Mouse (Mus musculus) forebrain, postnatal 0 days (tissue): Measurements from ENCODE around the gene Zranb1. TPM values are rescaled to one million over a fixed set of nuclear protein-coding genes. Genes with fewer than 3 reads are reported as not detected.

Experiments used
- ATAC-seq: fragments of 200-750 bp; cut with Nextera tagmentation; 2 replicates; pipeline ENCODE4 v1.8.0; 2017; ENCODE audit warnings: mild to moderate bottlenecking, moderate library complexity
- DNase-seq: peaks from one replicate; pipeline ENCODE4 v3.0.0-alpha.2; 2015
- H3K27ac ChIP-seq: fragments of 300-500 bp; sonication (generic); 2 replicates; pipeline ENCODE4 v1.5.1; 2014; ENCODE audit warnings: low read depth, mild to moderate bottlenecking, antibody characterized with exemption, low read length, moderate library complexity, mixed read lengths
- H3K27me3 ChIP-seq: fragments of 300-500 bp; sonication (generic); 2 replicates; pipeline ENCODE4 v1.6.1; 2014; ENCODE audit warnings: mild to moderate bottlenecking, low read length, mixed read lengths; ENCODE audit not compliant: insufficient read depth
- H3K36me3 ChIP-seq: fragments of 300-500 bp; sonication (generic); 2 replicates; pipeline ENCODE4 v1.6.1; 2014; ENCODE audit warnings: mild to moderate bottlenecking, moderate library complexity; ENCODE audit not compliant: insufficient read depth
- H3K4me1 ChIP-seq: fragments of 300-500 bp; sonication (generic); 2 replicates; pipeline ENCODE4 v1.6.1; 2014; ENCODE audit warnings: antibody characterized with exemption; ENCODE audit not compliant: insufficient read depth
- H3K4me2 ChIP-seq: fragments of 300-500 bp; sonication (generic); 2 replicates; pipeline ENCODE4 v1.6.1; 2014; ENCODE audit warnings: low read depth, mild to moderate bottlenecking, moderate library complexity
- H3K4me3 ChIP-seq: fragments of 300-500 bp; sonication (generic); 2 replicates; pipeline ENCODE4 v1.5.1; 2014; ENCODE audit warnings: low read depth, low read length, mixed read lengths
- H3K9ac ChIP-seq: fragments of 300-500 bp; sonication (generic); 2 replicates; pipeline ENCODE4 v1.6.1; 2014; ENCODE audit warnings: mild to moderate bottlenecking
- H3K9me3 ChIP-seq: fragments of 300-500 bp; sonication (generic); 2 replicates; pipeline ENCODE4 v1.6.1; 2016; ENCODE audit warnings: low read length
- CTCF ChIP-seq: sonication (generic); IDR thresholded peaks from 2 replicates; pipeline ENCODE4 v1.5.1; 2016; ENCODE audit warnings: antibody characterized with exemption, control low read depth, low read depth
- WGBS: fragments of 180-500 bp; shearing (Covaris S2); extraction: QIAGEN DNeasy Blood & Tissue Kit; methylation state at CpG from one replicate; pipeline ENCODE4 v1.1.7; 2014; 5-methylcytosine and 5-hydroxymethylcytosine counted together
- polyA plus RNA-seq: library from polyadenylated mRNA; unstranded; fragments of >200 nt; fragmentation: Nextera tagmentation; extraction: Ambion mirVana; gene quantifications from 2 replicates; pipeline ENCODE4 v1.2.1, GENCODE M21; 2015
- total RNA-seq: library from RNA; depleted of rRNA; stranded (reverse); fragments of >200 nt; gene quantifications from 2 replicates; pipeline ENCODE4 v1.2.3, GENCODE M21; 2014

Gene Zranb1
- total and polyA plus RNA-seq, 2 experiments from 2014 or later: 25.7 to 84.4 TPM

DNA sequence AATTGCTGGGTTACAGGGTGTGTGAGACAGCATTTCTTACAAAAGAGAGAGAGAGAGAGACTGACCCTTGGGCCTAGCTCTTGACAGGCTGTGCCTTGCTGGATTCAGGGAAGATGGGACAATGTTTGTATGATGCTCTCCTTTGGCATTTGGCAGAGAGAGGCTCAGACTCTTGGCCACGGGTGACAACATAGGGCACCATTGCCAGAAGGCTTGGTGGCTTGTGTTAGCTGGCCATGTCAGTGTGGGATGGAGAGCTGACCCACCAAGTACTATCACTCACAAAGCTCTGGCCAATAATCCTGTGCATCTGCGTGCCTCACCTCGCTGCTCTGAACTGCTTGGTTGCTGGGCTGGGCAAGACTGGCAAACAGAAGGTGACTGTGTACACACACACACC, 79.5 kb downstream of the Zranb1 start:
- H3K4me2 ChIP-seq: no peak overlapping the region

DNA sequence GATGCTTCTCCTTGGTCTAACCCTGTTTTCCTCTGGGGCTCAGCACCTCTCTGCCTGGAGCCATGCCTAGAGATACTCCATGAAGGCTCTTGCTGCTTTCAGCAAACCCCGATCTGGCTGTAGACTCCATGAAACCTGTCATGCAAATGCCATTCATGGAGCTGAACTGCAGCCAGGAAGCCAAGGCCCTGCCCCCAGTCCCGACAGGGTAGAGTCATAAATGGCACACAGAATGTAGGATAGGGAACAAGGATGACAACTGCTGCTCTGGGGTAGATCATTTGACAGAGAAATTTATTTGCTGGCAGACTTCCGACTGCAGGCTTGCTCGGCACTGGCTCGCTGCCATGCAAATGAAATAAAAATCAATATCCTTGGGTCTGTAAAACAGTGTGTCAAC, 80.2 kb downstream of the Zranb1 start:
- Histone ChIP-seq H3K4me1 (peaks cover 27% of the 10 kb centered on the region), H3K4me3 (no peak overlapping the region), H3K27ac (peak overlapping the region; percentile 60), H3K27me3 (no peaks in the 10 kb centered on the region), H3K4me2 (peak overlapping the region; percentile 17), H3K36me3 (no peaks in the 10 kb centered on the region), H3K9me3 (no peaks in the 10 kb centered on the region), H3K9ac (no peak overlapping the region)
- 6% methylated on average over 5 of the region's 5 CpGs for WGBS
- ATAC-seq: peak; percentile 75
- peak; percentile 71 for DNase-seq
- no peak for TF ChIP-seq CTCF

More for the DNA sequence above, 79.5 kb downstream of the Zranb1 start:
- no peaks in the 10 kb centered on the region for H3K9me3 ChIP-seq
- H3K4me3 ChIP-seq: no peak overlapping the region
- H3K27ac ChIP-seq: peak overlapping the region; percentile 60
- ATAC-seq (no peak), DNase-seq (no peak)
- peaks cover 23% of the 10 kb centered on the region for H3K4me1 ChIP-seq
- no peaks in the 10 kb centered on the region for H3K36me3 ChIP-seq
- no peak for TF ChIP-seq CTCF
- no peak overlapping the region for H3K9ac ChIP-seq
- no peaks in the 10 kb centered on the region for H3K27me3 ChIP-seq
- WGBS: 74% methylated on average over 3 of the region's 3 CpGs

DNA sequence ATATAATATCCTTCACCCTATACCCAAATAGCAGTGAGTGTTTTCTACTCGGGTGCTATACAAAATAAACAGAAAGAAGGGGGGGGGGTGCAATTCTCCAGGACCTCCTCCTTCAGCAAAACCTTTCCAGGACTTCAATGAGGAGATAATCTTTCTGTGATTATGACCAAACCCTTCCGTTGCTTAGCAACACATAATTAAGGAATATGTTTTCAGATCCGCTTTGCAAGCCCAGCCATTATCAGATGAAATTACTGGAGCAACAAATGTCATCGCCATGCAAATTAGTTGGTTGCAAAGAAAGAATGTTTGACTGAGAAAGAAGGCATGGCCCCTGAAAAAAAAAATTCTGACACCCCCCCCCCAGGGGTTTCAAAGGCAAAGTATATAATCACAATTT, 80.7 kb downstream of the Zranb1 start:
- no peak for TF ChIP-seq CTCF
- no peak for DNase-seq

DNA sequence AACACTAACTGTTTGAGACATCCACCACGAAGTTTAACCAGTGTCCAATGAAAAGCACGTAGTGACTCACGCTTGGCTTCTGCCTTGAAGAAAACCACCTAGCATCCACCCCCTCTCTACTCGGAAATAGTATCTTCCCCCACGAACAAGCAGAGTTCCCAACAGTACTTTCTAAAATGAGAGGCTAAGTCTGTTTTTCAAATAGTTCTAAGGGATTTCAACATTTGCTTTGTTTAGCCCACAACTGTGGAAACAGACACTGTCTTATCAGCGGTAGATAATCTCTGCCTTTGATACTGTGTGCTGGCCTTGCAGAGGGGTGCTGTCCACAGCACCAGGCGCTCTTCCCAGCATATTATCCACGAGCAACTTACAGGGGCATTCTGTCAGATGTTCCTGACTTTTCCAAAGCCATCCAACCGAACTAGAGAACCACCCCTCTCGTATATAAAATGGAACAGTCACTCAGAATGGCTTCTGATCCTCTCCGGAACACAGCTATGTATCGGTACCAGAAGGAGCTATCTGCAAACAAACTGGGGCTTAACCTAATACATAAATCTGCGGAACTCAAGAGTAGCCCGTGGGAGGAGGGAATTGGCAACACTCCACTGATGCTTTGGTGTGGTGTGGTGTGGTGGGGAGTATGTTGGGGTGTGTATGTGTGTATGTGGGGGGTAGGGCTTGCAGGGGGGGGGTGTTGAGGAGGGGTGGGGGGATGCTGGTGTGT, 81.9 kb downstream of the Zranb1 start:
- no peak for DNase-seq

More for the DNA sequence above, 80.7 kb downstream of the Zranb1 start:
- no peak overlapping the region for H3K9ac ChIP-seq
- ATAC-seq: peak; percentile 64
- no peaks in the 10 kb centered on the region for H3K36me3 ChIP-seq
- no peaks in the 10 kb centered on the region for H3K27me3 ChIP-seq
- H3K4me1 ChIP-seq: peaks cover 27% of the 10 kb centered on the region
- peak overlapping the region; percentile 60 for H3K27ac ChIP-seq
- H3K9me3 ChIP-seq: no peaks in the 10 kb centered on the region
- no peak overlapping the region for H3K4me3 ChIP-seq
- H3K4me2 ChIP-seq: peak overlapping the region; percentile 17
- WGBS: 13% methylated on average over 4 of the region's 4 CpGs

DNA sequence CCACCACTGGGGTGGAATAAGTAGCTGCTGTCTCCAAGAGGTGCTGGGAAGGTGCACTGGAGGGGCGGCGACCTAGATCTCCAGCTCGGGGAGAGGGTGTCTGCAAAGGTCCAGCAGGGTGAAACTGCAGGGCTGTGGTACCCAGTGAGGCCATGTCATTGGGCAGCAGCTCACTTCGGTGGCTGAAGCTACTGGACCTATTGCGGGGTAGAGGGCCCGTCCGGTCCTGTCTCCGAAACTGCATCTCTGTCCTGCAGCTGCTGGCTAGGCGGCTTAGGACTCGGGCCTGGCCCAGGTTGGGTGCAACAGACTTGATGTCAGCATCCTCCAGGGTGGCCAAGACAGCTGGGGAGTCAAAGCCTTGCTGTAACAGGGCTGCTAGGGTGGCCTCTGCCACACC, 83.0 kb downstream of the Zranb1 start:
- Histone ChIP-seq H3K9ac (no peak overlapping the region), H3K36me3 (no peaks in the 10 kb centered on the region), H3K9me3 (no peaks in the 10 kb centered on the region), H3K4me2 (no peak overlapping the region), H3K27ac (no peak overlapping the region), H3K4me3 (no peak overlapping the region), H3K27me3 (no peaks in the 10 kb centered on the region), H3K4me1 (peaks cover 27% of the 10 kb centered on the region)
- TF ChIP-seq CTCF: no peak
- no peak for ATAC-seq
- DNase-seq: no peak
- 93% methylated on average over 10 of the region's 10 CpGs for WGBS

More for the DNA sequence above, 81.9 kb downstream of the Zranb1 start:
- Histone ChIP-seq H3K4me1 (peaks cover 27% of the 10 kb centered on the region), H3K4me2 (no peak overlapping the region), H3K36me3 (no peaks in the 10 kb centered on the region), H3K4me3 (no peak overlapping the region), H3K27me3 (no peaks in the 10 kb centered on the region), H3K9me3 (no peaks in the 10 kb centered on the region), H3K27ac (no peak overlapping the region), H3K9ac (no peak overlapping the region)
- WGBS: 53% methylated on average over 14 of the region's 14 CpGs
- TF ChIP-seq CTCF: no peak
- no peak for ATAC-seq

DNA sequence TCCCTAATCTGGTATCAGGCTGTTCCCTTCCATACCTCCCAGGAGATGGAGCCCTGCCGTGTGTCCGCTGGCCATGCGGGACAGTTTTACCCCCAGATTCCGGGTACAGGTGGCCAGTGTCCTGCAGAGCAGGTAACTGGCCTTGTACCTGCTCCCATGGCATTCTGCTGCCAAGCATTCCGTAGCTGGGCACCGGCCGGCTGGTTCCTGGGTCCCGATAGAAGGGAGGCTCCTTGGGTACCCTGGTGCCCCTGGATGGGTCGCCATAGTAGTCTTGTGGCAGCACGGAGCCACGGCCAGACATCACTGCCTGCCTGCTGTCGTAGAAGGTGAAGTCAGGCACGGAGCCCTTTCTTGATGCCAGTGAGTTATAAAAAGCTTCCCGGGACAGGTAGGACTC, 83.7 kb downstream of the Zranb1 start:
- TF ChIP-seq CTCF: no peak
- ATAC-seq (no peak), DNase-seq (no peak)
- Histone ChIP-seq H3K9ac (no peak overlapping the region), H3K27me3 (no peaks in the 10 kb centered on the region), H3K4me2 (no peak overlapping the region), H3K4me3 (no peak overlapping the region), H3K36me3 (no peaks in the 10 kb centered on the region), H3K9me3 (no peaks in the 10 kb centered on the region), H3K4me1 (peaks cover 27% of the 10 kb centered on the region), H3K27ac (no peak overlapping the region)
- WGBS: 87% methylated on average over 14 of the region's 14 CpGs

DNA sequence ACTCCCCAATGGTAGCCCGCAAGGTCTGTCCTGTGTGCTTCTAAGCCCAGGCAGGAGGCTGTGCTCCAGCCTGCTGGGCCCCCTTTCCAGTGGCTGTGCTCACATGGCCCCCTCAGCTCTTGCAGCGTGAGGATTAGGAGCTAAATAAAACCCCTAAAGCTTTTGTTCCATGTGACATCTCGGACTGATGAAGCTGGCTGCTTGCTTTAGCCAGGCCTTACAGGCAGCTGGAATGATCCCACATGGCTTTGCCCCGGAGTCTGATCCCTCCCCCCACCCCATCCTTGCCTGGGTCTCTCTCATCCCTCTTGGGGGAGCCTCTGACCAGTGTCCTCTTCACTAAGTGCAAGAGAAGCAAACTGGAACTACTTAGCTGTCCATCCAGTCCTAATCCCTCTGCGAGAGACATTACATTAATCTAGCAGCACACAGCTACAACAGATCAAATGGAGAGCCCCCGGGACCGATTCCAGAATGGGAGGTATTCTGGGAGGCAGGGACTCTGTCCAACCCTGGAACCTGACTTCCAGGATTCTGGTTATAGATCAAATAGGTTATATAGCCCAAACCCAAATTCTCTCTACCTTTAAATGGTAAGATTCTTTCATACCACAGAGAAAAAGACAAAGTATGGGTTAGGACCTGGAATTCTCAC, 84.6 kb downstream of the Zranb1 start:
- H3K9me3 ChIP-seq: no peaks in the 10 kb centered on the region
- no peak for TF ChIP-seq CTCF
- H3K4me2 ChIP-seq: no peak overlapping the region
- 0 out of 2 replicates have a peak overlapping the region, but pooled peaks have one; percentile 10 for H3K9ac ChIP-seq
- ATAC-seq (no peak), DNase-seq (no peak)
- peaks cover 23% of the 10 kb centered on the region for H3K4me1 ChIP-seq
- 9% methylated on average over 7 of the region's 7 CpGs for WGBS
- H3K4me3 ChIP-seq: no peak overlapping the region
- H3K27ac ChIP-seq: no peak overlapping the region
- H3K36me3 ChIP-seq: no peaks in the 10 kb centered on the region
- no peaks in the 10 kb centered on the region for H3K27me3 ChIP-seq
